Comparison of ENCODE assay signal across 10 mouse cellular contexts in genomic region chr7:135853814-135854324, GRCm38 (mm10).
DNase-seq lines count a peak whose midpoint lies in the region; ATAC-seq and TF ChIP-seq lines count a peak whose summit lies in the region.
"Had no signal": no experiment of that assay in that cellular context is flagged by ENCODE, and none has a peak within 500 bp of the region (broad histone marks: within the 10 kb centered on the region; RNA-seq: fewer than 3 reads in every experiment).

No protein-coding gene starts in this region.

- WGBS in heart, postnatal 0 days = 33% methylated on average over 10 of the region's 10 CpGs
- WGBS in embryonic facial prominence, embryonic 10.5 days = 24% methylated on average over 10 of the region's 10 CpGs
- 9% methylated on average over 10 of the region's 10 CpGs for WGBS in hindbrain, embryonic 13.5 days
- 9% methylated on average over 10 of the region's 10 CpGs for WGBS in midbrain, embryonic 13.5 days

- no peak overlapping the region for H3K9ac ChIP-seq in heart, postnatal 0 days (replicated peaks; ENCODE audit: low read depth, low read length)
- H3K9ac ChIP-seq in hindbrain, embryonic 13.5 days = peak overlapping the region; percentile 56; the same call in 1 of the 2 replicates
- H3K9ac ChIP-seq in midbrain, embryonic 13.5 days (replicated peaks) = peak overlapping the region; percentile 55

- no peak for TF ChIP-seq EP300 in heart, postnatal 0 days (IDR thresholded peaks at IDR 0.05; ENCODE audit: low read depth)

- intact Hi-C loops in heart, postnatal 10 days (cut with DNase I) = no loop called here

- H3K4me2 ChIP-seq in heart, postnatal 0 days (ENCODE audit: low read depth, low read length) = peak overlapping the region; percentile 50
- peak overlapping the region; percentile 56 for H3K4me2 ChIP-seq in hindbrain, embryonic 13.5 days
- peak overlapping the region; percentile 57 for H3K4me2 ChIP-seq in midbrain, embryonic 13.5 days (replicated peaks)

- TF ChIP-seq CTCF in heart, postnatal 0 days (IDR thresholded peaks at IDR 0.05; ENCODE audit: low read depth) = no peak

- H3K9me3 ChIP-seq in heart, postnatal 0 days (replicated peaks; ENCODE audit: control insufficient read depth, low read length) = no peaks in the 10 kb centered on the region
- H3K9me3 ChIP-seq in embryonic facial prominence, embryonic 10.5 days = no peaks in the 10 kb centered on the region
- no peaks in the 10 kb centered on the region for H3K9me3 ChIP-seq in hindbrain, embryonic 13.5 days
- H3K9me3 ChIP-seq in midbrain, embryonic 13.5 days = no peaks in the 10 kb centered on the region

- ATAC-seq in heart, postnatal 0 days (ENCODE audit: insufficient read depth, low read depth) = no peak
- no peak for ATAC-seq in hindbrain, embryonic 13.5 days (ENCODE audit: low FRiP score)
- ATAC-seq in midbrain, embryonic 13.5 days = no peak
- ATAC-seq: inflammation-experienced regulatory T-cells, adult 6 months had no signal

- peak overlapping the region; percentile 29 for H3K4me3 ChIP-seq in heart, postnatal 0 days (ENCODE audit: low read depth, low read length)
- peak overlapping the region; percentile 46 for H3K4me3 ChIP-seq in embryonic facial prominence, embryonic 10.5 days
- H3K4me3 ChIP-seq in hindbrain, embryonic 13.5 days = peak overlapping the region; percentile 30
- H3K4me3 ChIP-seq in midbrain, embryonic 13.5 days (replicated peaks) = peak overlapping the region; percentile 31

- no peaks in the 10 kb centered on the region for H3K4me1 ChIP-seq in heart, postnatal 0 days (ENCODE audit: control insufficient read depth, insufficient read depth)
- peaks cover 19% of the 10 kb centered on the region for H3K4me1 ChIP-seq in embryonic facial prominence, embryonic 10.5 days
- H3K4me1 ChIP-seq in hindbrain, embryonic 13.5 days (replicated peaks) = peaks cover 18% of the 10 kb centered on the region
- H3K4me1 ChIP-seq in midbrain, embryonic 13.5 days (replicated peaks) = peaks cover 16% of the 10 kb centered on the region

- H3K36me3 ChIP-seq in heart, postnatal 0 days (replicated peaks; ENCODE audit: control insufficient read depth, insufficient read depth, low read length) = no peaks in the 10 kb centered on the region
- H3K36me3 ChIP-seq in embryonic facial prominence, embryonic 10.5 days (replicated peaks) = no peaks in the 10 kb centered on the region
- no peaks in the 10 kb centered on the region for H3K36me3 ChIP-seq in hindbrain, embryonic 13.5 days
- H3K36me3 ChIP-seq in midbrain, embryonic 13.5 days = no peaks in the 10 kb centered on the region

- DNase-seq in heart, postnatal 0 days (ENCODE audit: low spot score) = no peak
- DNase-seq in heart, postnatal 10 days = no peak
- no peak for DNase-seq in embryonic facial prominence, embryonic 10.5 days (ENCODE audit: low spot score)
- DNase-seq in cerebellum, adult 9-11 months = no peak
- DNase-seq in natural killer cell, adult 2 months (ENCODE audit: low spot score in 2 of 2) = no peak
- no peak for DNase-seq in cerebellum, postnatal 36 days

- H3K27ac ChIP-seq in heart, postnatal 0 days (ENCODE audit: low read depth) = no peak overlapping the region
- H3K27ac ChIP-seq in embryonic facial prominence, embryonic 10.5 days (replicated peaks) = peak overlapping the region; percentile 71
- peak overlapping the region; percentile 48 for H3K27ac ChIP-seq in hindbrain, embryonic 13.5 days
- peak overlapping the region; percentile 45; the same call in 1 of the 2 replicates for H3K27ac ChIP-seq in midbrain, embryonic 13.5 days
- H3K27ac ChIP-seq: macrophage had no signal

- peaks cover 26% of the 10 kb centered on the region for H3K27me3 ChIP-seq in heart, postnatal 0 days (ENCODE audit: control insufficient read depth, insufficient read depth, low read length)
- peaks cover 78% of the 10 kb centered on the region for H3K27me3 ChIP-seq in embryonic facial prominence, embryonic 10.5 days (replicated peaks; ENCODE audit: low read depth, poor library complexity, severe bottlenecking)
- 0 out of 2 replicates have a peak, but pooled peaks cover 17% of the 10 kb centered on the region for H3K27me3 ChIP-seq in hindbrain, embryonic 13.5 days
- peaks cover 32% of the 10 kb centered on the region for H3K27me3 ChIP-seq in midbrain, embryonic 13.5 days
